Mouse (Mus musculus): ENCODE data around the gene Psmd8.

Psmd8 gene

DNA sequence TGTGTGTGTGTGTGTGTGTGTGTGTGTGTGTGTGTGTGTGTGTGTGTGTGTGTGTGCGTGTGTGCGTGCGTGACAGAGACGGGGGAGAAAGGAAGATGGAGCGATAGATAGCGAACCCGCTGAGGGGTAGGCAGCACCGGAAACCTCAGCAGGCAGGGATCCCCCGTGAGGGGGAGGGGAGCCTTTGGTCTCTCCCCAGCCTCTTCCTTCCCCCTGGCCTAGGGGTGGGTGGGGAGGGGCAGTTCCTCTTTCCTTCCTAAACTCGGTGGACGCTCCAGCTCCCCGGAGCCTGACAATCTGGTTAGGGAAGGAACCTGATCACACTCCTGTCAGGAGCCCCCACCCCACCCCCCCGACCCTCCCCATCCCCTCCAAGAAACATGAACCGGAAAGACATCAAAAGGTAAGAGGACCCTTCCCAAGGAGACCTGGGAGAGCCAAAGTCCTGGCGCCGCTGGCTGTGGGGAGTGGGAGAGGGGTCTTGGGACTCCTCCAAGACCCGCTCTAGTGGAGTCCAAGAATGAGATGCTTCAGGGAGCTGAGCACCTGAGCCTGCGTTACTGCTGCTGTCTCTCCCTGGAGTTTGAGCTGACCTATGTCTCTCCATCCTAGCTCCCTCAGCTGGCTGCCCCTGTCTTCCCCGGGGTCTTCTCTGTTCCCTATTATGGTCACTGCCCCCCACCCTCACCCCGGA, 45.7 kb downstream of the Psmd8 start, which contains the start of gene Rasgrp4:
Rasgrp4 (plus strand) TSS at position 159 of the 694 bp plus-strand sequence.
- DNase-seq (ENCODE audit: low spot score) = no peak

DNA sequence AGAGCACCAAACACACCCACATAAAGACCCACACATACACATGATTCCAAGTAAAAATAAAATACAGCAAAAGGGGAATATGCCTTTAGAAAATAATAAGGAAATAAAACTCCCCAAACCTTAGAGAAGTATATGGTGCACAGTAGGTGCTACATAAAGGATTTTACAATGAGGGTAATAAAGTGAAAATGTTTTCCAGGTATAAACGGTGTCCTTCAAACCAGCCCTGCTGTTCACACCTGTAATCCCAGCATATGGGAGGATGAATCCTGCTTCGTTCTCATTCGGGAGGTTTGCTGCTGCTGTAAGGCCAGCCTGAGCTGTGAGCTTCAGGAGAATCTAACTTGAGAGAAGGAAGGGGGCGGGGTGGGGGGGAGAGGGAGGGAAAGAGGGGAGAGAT, 46.3 kb downstream of the Psmd8 start:
- DNase-seq (ENCODE audit: low spot score) = no peak

DNA sequence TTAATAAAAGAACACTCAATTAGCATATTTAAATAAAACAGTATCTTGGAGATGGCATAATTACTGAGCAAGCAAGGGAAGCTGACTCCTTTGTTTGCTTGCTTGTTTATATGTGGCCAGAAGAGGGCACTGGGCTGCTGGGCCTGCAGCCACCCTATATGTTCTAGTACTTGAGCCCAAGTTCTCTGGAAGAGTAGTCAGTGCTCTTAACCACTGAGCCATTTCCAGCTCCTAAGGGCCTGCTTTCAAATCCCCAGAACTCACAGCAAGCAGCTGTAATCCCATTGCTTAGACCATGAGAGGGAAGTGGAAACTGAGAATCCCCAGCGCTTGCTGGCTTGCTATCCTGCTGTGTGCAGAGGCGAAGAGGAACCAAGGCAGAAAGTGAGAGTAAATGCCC, 51.8 kb downstream of the Psmd8 start:
- DNase-seq (ENCODE audit: low spot score) = peak; percentile 21

DNA sequence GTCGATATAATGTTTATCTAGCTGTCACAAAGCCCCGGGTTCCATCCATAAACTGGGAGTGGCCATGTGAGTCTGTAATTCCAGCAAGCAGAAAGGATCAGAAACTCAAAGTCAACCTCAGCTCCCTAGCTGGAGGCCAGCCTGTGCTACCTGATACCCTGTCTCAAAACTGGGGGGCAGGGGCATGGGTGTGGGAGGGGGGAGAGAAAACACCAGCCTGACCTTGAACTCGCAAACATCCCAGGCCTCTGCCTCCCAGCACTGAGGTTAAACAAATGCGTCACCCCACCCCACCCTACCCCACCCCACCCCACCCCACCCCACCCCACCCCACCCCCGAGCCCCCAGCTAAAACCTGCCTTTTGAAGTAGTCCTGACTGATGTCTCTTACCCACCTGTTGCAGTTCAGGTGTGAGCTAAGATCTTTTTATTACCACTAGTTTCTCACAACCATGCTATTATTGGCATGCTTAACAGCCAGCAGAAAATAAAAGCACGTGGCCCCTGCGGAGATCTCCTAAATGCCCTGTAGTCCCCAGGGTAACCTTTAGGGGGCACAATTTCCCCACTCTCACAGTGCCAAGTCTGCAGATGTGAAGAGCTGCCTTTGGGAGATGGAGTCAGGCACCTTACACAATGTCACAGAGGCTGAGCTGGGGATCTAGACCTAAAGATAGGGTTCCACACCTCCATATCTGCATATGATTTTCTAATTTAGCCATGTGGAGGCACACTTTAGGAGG, 54.2 kb downstream of the Psmd8 start:
- peak; percentile 59 for DNase-seq (ENCODE audit: low spot score)

DNA sequence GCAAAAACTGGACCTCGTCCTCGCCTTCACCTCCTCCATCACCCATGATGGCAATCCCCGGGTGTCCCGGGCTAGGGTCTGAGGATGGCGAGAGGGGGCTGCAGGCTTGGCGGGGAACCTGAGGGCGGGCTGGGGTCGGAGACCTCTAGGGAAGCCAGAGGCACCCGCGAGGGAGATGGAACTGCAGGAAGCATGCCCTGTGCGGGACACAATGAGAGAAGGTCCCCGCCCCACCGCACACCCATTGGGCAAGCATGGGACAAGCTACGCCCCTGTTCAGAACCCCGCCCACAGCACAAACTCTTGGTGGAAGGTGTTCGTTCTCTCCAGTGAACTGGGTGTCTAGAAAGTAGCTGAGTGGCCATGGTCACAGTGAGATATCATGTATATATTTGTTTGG, 55.5 kb downstream of the Psmd8 start, which contains the start of gene Ryr1:
Ryr1 (minus strand) TSS at position 210 of the 400 bp plus-strand sequence.
- peak; percentile 53 for DNase-seq (ENCODE audit: low spot score)
